Mouse (Mus musculus): ENCODE measurements around the gene Rassf3.
A peak's percentile ranks its signal among the peaks of the same experiment; 100 is the strongest.

Gene Rassf3

DNA sequence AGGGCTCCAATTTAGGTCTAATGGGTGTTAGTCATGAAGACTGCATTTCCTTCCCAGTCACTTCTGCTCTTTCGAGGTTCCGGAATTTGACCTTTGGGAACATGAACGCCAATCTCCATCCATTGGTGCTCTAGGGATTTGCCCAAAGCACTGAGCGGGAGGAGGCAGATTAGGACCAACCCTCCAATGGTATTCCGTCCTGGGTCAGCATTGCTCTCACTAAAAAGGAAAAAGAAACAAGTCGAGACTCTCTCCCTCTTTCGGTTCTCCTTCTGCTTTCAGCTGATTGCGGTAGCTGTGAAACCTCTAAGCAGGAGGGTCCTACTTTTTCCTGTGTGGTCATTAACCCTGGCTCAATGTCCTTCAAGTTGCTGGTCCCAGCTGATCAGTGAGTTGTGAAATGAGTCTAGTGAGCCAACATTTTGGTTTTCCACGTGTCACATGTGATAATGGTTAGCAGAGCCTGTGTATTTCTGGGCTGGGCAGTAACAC is 110.3 kb downstream of the Rassf3 start:
- DNase-seq (ENCODE audit: low spot score): no peak

- peak; percentile 83 for DNase-seq (ENCODE audit: low spot score)
These were observed 111.2 kb downstream of the Rassf3 start, which contains the start of gene Gns for GRCm38 (mm10) chr10:121364801-121365564. Gns (plus strand) TSS chr10:121365090.

DNA sequence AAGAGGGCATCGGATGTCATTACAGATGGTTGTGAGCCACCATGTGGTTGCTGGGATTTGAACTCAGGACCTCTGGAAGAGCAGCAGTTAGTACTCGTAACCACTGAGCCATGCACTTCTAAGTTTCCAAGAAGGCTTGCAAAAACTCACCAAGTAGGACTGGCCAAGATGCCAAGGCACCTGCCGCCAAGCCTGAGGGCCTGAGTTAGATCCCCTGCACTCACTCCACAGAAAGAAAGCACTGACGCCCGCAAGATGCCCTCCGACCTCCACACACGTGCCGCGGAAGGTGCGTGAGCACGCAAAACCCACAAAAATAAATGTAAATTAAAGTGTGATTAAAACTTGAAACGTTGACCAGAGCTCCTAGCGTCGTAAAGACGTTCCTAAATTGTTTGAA is 111.8 kb downstream of the Rassf3 start:
- DNase-seq (ENCODE audit: low spot score): no peak

GRCm38 (mm10) chr10:121363201-121363600 is 112.9 kb downstream of the Rassf3 start:
- no peak for DNase-seq (ENCODE audit: low spot score)

DNA sequence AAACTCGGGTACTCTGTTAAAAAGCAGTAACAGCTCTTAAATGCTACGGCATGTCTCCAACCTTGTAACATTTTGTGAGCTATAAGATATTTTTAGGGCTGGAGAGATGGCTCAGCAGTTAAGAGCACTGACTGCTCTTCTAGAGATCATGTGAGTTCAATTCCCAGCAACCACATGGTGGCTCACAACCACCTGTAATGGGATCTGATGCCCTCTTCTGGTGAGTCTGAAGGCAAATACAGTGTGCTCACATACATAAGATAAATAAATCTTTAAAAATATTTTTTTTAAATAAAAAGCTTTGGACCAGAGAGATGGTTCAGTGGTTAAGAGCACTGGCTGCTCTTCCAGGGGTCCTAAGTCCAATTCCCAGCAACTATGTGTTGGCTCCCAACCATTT is 115.8 kb downstream of the Rassf3 start:
- DNase-seq (ENCODE audit: low spot score): no peak
